Mouse (Mus musculus): ENCODE measurements around the gene Rpl29. TPM values are rescaled to one million over a fixed set of nuclear protein-coding genes. Genes with fewer than 3 reads are reported as not detected.
A peak's percentile ranks its signal among the peaks of the same experiment; 100 is the strongest.

Gene Rpl29
- polyA plus RNA-seq, 1 experiment from 2014 or later, result 1,075 TPM

- DNase-seq (ENCODE audit: low spot score) (no peak), ATAC-seq (ENCODE audit: insufficient number of reproducible peaks, low FRiP score, low TSS enrichment, low read depth) (no peak)
- 91% methylated on average over 7 of the region's 7 CpGs for WGBS
- H3K4me1 ChIP-seq (ENCODE audit: control insufficient read depth, insufficient read depth, low read length), result peaks cover 11% of the 10 kb centered on the region; the same call in 1 of the 2 replicates
- no peak overlapping the region for H3K4me3 ChIP-seq (ENCODE audit: low read depth, low read length)
- no peak overlapping the region for H3K9ac ChIP-seq (ENCODE audit: low read length)
- H3K9me3 ChIP-seq (ENCODE audit: control insufficient read depth, low read length), result no peaks in the 10 kb centered on the region
- peaks cover 4% of the 10 kb centered on the region for H3K36me3 ChIP-seq (ENCODE audit: control insufficient read depth, insufficient read depth, low read length)
- no peak overlapping the region for H3K27ac ChIP-seq (replicated peaks; ENCODE audit: low read depth, low read length)
- H3K4me2 ChIP-seq (ENCODE audit: low read depth, severe bottlenecking), result no peak overlapping the region
- no peaks in the 10 kb centered on the region for H3K27me3 ChIP-seq (ENCODE audit: control insufficient read depth, insufficient read depth, low read length)
Measured at GRCm38 (mm10) chr9:106467746-106468145, 38.5 kb downstream of the Rpl29 start.

- peaks cover 11% of the 10 kb centered on the region; the same call in 1 of the 2 replicates for H3K4me1 ChIP-seq (ENCODE audit: control insufficient read depth, insufficient read depth, low read length)
Measured at GRCm38 (mm10) chr9:106469317-106469716, 40.1 kb downstream of the Rpl29 start.

DNA sequence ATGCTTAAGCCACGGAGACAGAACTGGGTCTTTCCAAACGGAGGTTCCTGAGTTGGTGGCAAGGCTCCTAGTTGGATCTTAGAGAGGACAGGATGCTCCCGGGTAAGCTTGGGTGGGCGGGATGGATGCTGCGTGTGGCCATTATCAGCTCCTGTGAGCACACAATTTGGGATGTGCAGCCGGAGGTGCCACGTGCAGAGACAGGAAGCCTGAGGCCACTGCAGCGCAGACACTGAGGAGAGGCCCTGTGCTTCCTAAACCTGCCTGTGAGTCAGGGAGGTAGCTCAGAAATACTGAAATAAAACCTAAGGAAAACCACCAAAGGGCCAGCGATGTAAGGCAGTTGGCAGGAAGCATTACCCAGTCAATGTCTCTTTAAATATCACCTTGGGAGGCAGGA is 40.5 kb downstream of the Rpl29 start:
- Histone ChIP-seq H3K4me3 (ENCODE audit: low read depth, low read length) (no peak overlapping the region), H3K4me1 (ENCODE audit: control insufficient read depth, insufficient read depth, low read length) (peaks cover 8% of the 10 kb centered on the region; the same call in 1 of the 2 replicates), H3K27me3 (ENCODE audit: control insufficient read depth, insufficient read depth, low read length) (no peaks in the 10 kb centered on the region), H3K9me3 (ENCODE audit: control insufficient read depth, low read length) (no peaks in the 10 kb centered on the region), H3K27ac (replicated peaks; ENCODE audit: low read depth, low read length) (no peak overlapping the region), H3K36me3 (ENCODE audit: control insufficient read depth, insufficient read depth, low read length) (no peaks in the 10 kb centered on the region), H3K4me2 (ENCODE audit: low read depth, severe bottlenecking) (no peak overlapping the region), H3K9ac (ENCODE audit: low read length) (no peak overlapping the region)
- ATAC-seq (ENCODE audit: insufficient number of reproducible peaks, low FRiP score, low TSS enrichment, low read depth) (no peak), DNase-seq (ENCODE audit: low spot score) (no peak)
- 78% methylated on average over 9 of the region's 9 CpGs for WGBS

More at GRCm38 (mm10) chr9:106469317-106469716, 40.1 kb downstream of the Rpl29 start:
- 63% methylated on average over 6 of the region's 6 CpGs for WGBS
- DNase-seq (ENCODE audit: low spot score) (no peak), ATAC-seq (ENCODE audit: insufficient number of reproducible peaks, low FRiP score, low TSS enrichment, low read depth) (no peak)
- Histone ChIP-seq H3K4me2 (ENCODE audit: low read depth, severe bottlenecking) (no peak overlapping the region), H3K27me3 (ENCODE audit: control insufficient read depth, insufficient read depth, low read length) (no peaks in the 10 kb centered on the region), H3K4me3 (ENCODE audit: low read depth, low read length) (no peak overlapping the region), H3K9me3 (ENCODE audit: control insufficient read depth, low read length) (no peaks in the 10 kb centered on the region), H3K36me3 (ENCODE audit: control insufficient read depth, insufficient read depth, low read length) (no peaks in the 10 kb centered on the region), H3K27ac (replicated peaks; ENCODE audit: low read depth, low read length) (no peak overlapping the region), H3K9ac (ENCODE audit: low read length) (no peak overlapping the region)

- peaks cover 3% of the 10 kb centered on the region for H3K4me1 ChIP-seq (ENCODE audit: control insufficient read depth, insufficient read depth, low read length)
Measured at GRCm38 (mm10) chr9:106470991-106471750, 41.9 kb downstream of the Rpl29 start.

GRCm38 (mm10) chr9:106471892-106472291 is 42.6 kb downstream of the Rpl29 start:
- no peak for DNase-seq (ENCODE audit: low spot score)
- no peak for ATAC-seq (ENCODE audit: insufficient number of reproducible peaks, low FRiP score, low TSS enrichment, low read depth)
- Histone ChIP-seq H3K4me3 (ENCODE audit: low read depth, low read length) (no peak overlapping the region), H3K36me3 (ENCODE audit: control insufficient read depth, insufficient read depth, low read length) (no peaks in the 10 kb centered on the region), H3K9me3 (ENCODE audit: control insufficient read depth, low read length) (no peaks in the 10 kb centered on the region), H3K27me3 (ENCODE audit: control insufficient read depth, insufficient read depth, low read length) (no peaks in the 10 kb centered on the region), H3K9ac (ENCODE audit: low read length) (no peak overlapping the region), H3K4me2 (ENCODE audit: low read depth, severe bottlenecking) (peak overlapping the region; percentile 18; the same call in 1 of the 2 replicates), H3K4me1 (ENCODE audit: control insufficient read depth, insufficient read depth, low read length) (peaks cover 3% of the 10 kb centered on the region), H3K27ac (replicated peaks; ENCODE audit: low read depth, low read length) (no peak overlapping the region)
- 11% methylated on average over 5 of the region's 5 CpGs for WGBS

More at GRCm38 (mm10) chr9:106470991-106471750, 41.9 kb downstream of the Rpl29 start:
- ATAC-seq (ENCODE audit: insufficient number of reproducible peaks, low FRiP score, low TSS enrichment, low read depth), result no peak
- no peak for DNase-seq (ENCODE audit: low spot score)
- H3K9ac ChIP-seq (ENCODE audit: low read length), result no peak overlapping the region
- no peak overlapping the region for H3K4me3 ChIP-seq (ENCODE audit: low read depth, low read length)
- H3K27me3 ChIP-seq (ENCODE audit: control insufficient read depth, insufficient read depth, low read length), result no peaks in the 10 kb centered on the region
- H3K27ac ChIP-seq (replicated peaks; ENCODE audit: low read depth, low read length), result no peak overlapping the region
- H3K9me3 ChIP-seq (ENCODE audit: control insufficient read depth, low read length), result no peaks in the 10 kb centered on the region
- peak overlapping the region; percentile 18; the same call in 1 of the 2 replicates for H3K4me2 ChIP-seq (ENCODE audit: low read depth, severe bottlenecking)
- H3K36me3 ChIP-seq (ENCODE audit: control insufficient read depth, insufficient read depth, low read length), result no peaks in the 10 kb centered on the region
- 67% methylated on average over 14 of the region's 14 CpGs for WGBS

DNA sequence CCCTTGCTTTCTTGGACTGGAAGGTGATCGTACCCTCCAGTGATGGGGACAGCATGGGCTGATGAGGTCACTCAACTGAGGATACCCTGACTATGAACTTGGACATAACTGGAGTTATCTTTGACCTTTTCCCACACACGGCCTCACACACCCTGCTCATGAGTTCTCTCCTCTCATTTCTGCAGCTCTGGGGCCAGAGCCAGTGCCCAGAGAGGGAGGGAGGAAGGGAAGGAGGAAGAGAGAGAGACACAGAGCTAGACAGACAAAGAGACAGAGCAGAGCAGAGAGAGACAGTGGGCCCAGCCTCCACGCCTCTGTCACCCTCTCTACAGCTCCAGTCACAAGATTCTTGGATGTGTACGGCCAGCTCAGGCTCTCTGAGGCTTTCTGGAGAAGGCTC is 43.1 kb downstream of the Rpl29 start:
- no peak for DNase-seq (ENCODE audit: low spot score)
- ATAC-seq (ENCODE audit: insufficient number of reproducible peaks, low FRiP score, low TSS enrichment, low read depth), result no peak
- no peak overlapping the region for H3K9ac ChIP-seq (ENCODE audit: low read length)
- H3K4me2 ChIP-seq (ENCODE audit: low read depth, severe bottlenecking), result no peak overlapping the region
- H3K9me3 ChIP-seq (ENCODE audit: control insufficient read depth, low read length), result no peaks in the 10 kb centered on the region
- peaks cover 3% of the 10 kb centered on the region for H3K4me1 ChIP-seq (ENCODE audit: control insufficient read depth, insufficient read depth, low read length)
- H3K27ac ChIP-seq (replicated peaks; ENCODE audit: low read depth, low read length), result no peak overlapping the region
- no peaks in the 10 kb centered on the region for H3K27me3 ChIP-seq (ENCODE audit: control insufficient read depth, insufficient read depth, low read length)
- H3K4me3 ChIP-seq (ENCODE audit: low read depth, low read length), result no peak overlapping the region
- WGBS, result 74% methylated on average over 4 of the region's 4 CpGs
- no peaks in the 10 kb centered on the region for H3K36me3 ChIP-seq (ENCODE audit: control insufficient read depth, insufficient read depth, low read length)

- Histone ChIP-seq H3K9me3 (ENCODE audit: control insufficient read depth, low read length) (no peaks in the 10 kb centered on the region), H3K9ac (ENCODE audit: low read length) (no peak overlapping the region), H3K4me2 (ENCODE audit: low read depth, severe bottlenecking) (no peak overlapping the region), H3K36me3 (ENCODE audit: control insufficient read depth, insufficient read depth, low read length) (no peaks in the 10 kb centered on the region), H3K4me1 (ENCODE audit: control insufficient read depth, insufficient read depth, low read length) (peaks cover 10% of the 10 kb centered on the region), H3K27ac (replicated peaks; ENCODE audit: low read depth, low read length) (no peak overlapping the region), H3K4me3 (ENCODE audit: low read depth, low read length) (no peak overlapping the region), H3K27me3 (ENCODE audit: control insufficient read depth, insufficient read depth, low read length) (no peaks in the 10 kb centered on the region)
- DNase-seq (ENCODE audit: low spot score), result no peak
- WGBS, result 93% methylated on average over 16 of the region's 16 CpGs
- ATAC-seq (ENCODE audit: insufficient number of reproducible peaks, low FRiP score, low TSS enrichment, low read depth), result no peak
Measured at GRCm38 (mm10) chr9:106473081-106473752, 44.0 kb downstream of the Rpl29 start.

DNA sequence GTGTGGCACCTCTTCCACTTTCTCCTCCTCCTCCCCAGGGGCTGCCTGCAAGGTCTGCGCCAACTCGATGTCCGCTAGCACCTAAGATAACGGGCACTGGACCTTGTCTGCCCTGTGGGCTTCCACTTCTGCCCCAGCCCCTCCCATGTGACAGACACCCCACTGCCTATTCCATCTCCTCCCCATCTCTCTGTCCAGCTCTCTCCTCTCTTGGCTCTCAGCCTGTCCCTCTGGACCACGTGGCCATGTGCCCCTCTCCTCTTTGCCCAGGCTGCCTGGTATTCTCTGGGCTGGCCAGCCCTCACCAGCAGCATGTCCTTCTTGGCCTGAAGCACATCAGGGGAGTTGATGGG is 44.5 kb downstream of the Rpl29 start:
- 85% methylated on average over 5 of the region's 5 CpGs for WGBS
- no peak overlapping the region for H3K27ac ChIP-seq (replicated peaks; ENCODE audit: low read depth, low read length)
- peaks cover 11% of the 10 kb centered on the region for H3K4me1 ChIP-seq (ENCODE audit: control insufficient read depth, insufficient read depth, low read length)
- H3K36me3 ChIP-seq (ENCODE audit: control insufficient read depth, insufficient read depth, low read length), result no peaks in the 10 kb centered on the region
- H3K4me2 ChIP-seq (ENCODE audit: low read depth, severe bottlenecking), result no peak overlapping the region
- H3K9ac ChIP-seq (ENCODE audit: low read length), result no peak overlapping the region
- no peak overlapping the region for H3K4me3 ChIP-seq (ENCODE audit: low read depth, low read length)
- H3K9me3 ChIP-seq (ENCODE audit: control insufficient read depth, low read length), result no peaks in the 10 kb centered on the region
- DNase-seq (ENCODE audit: low spot score) (no peak), ATAC-seq (ENCODE audit: insufficient number of reproducible peaks, low FRiP score, low TSS enrichment, low read depth) (no peak)
- no peaks in the 10 kb centered on the region for H3K27me3 ChIP-seq (ENCODE audit: control insufficient read depth, insufficient read depth, low read length)
